ENCODE assay signal across 14 mouse cellular contexts in genomic region chr12:12547477-12547876, GRCm38 (mm10).
"Had no signal": no experiment of that assay in that cellular context is flagged by ENCODE, and none has a peak within 500 bp of the region (broad histone marks: within the 10 kb centered on the region; RNA-seq: fewer than 3 reads in every experiment).

No protein-coding gene starts in this region.

- H3K36me3 ChIP-seq: limb, embryonic 10.5 days; lung, embryonic 15.5 days; midbrain, embryonic 15.5 days; neural tube, embryonic 12.5 days had no signal

- H3K9ac ChIP-seq: lung, embryonic 15.5 days; midbrain, embryonic 15.5 days; neural tube, embryonic 12.5 days had no signal

- DNase-seq: kidney, adult 18-20 months; kidney, postnatal 10 days; kidney, postnatal 4 days; retina, postnatal 1 day; right cerebral cortex, postnatal 4 days; thymus, postnatal 36 days had no signal

- ATAC-seq: midbrain, embryonic 15.5 days had no signal

- H3K4me1 ChIP-seq: lung, embryonic 15.5 days; midbrain, embryonic 15.5 days; neural tube, embryonic 12.5 days had no signal

- H3K4me3 ChIP-seq: layer of hippocampus, adult 2 months; left cerebral cortex, adult 2 months; limb, embryonic 10.5 days; lung, embryonic 15.5 days; midbrain, embryonic 15.5 days; neural tube, embryonic 12.5 days had no signal

- H3K4me2 ChIP-seq: liver, embryonic 11.5 days; lung, embryonic 15.5 days; midbrain, embryonic 11.5 days; midbrain, embryonic 15.5 days; neural tube, embryonic 12.5 days had no signal

- H3K27ac ChIP-seq: layer of hippocampus, adult 2 months; left cerebral cortex, adult 2 months; limb, embryonic 10.5 days; midbrain, embryonic 15.5 days; neural tube, embryonic 12.5 days had no signal

- H3K9me3 ChIP-seq: limb, embryonic 10.5 days; lung, embryonic 15.5 days; midbrain, embryonic 15.5 days; neural tube, embryonic 12.5 days had no signal

- H3K27me3 ChIP-seq: lung, embryonic 15.5 days; midbrain, embryonic 15.5 days; neural tube, embryonic 12.5 days had no signal
